In genomic region chr9:106842800-106843199, GRCm38 (mm10) we compare ENCODE assay signal across 13 mouse cellular contexts.
"Had no signal": no experiment of that assay in that cellular context is flagged by ENCODE, and none has a peak within 500 bp of the region (broad histone marks: within the 10 kb centered on the region; RNA-seq: fewer than 3 reads in every experiment).

No protein-coding gene starts in this region.

- DNase-seq: lung, adult 18-20 months; lung, embryonic 14.5 days; lung, postnatal 10 days; lung, postnatal 4 days; midbrain, embryonic 14.5 days; retina, postnatal 1 day; right cerebral cortex, adult 18-20 months; right cerebral cortex, postnatal 25 days; right cerebral cortex, postnatal 4 days; spleen, adult 18-20 months; thymus, adult 18-20 months; thymus, postnatal 14 days; thymus, postnatal 36 days had no signal
